Mouse (Mus musculus) heart, embryonic 11.5 days (tissue): ENCODE data around the gene Dcdc2a. TPM values are rescaled to one million over a fixed set of nuclear protein-coding genes. Genes with fewer than 3 reads are reported as not detected.

Experiments
- ATAC-seq: fragments of 200-750 bp; cut with Nextera tagmentation; replicated peaks from 2 replicates; pipeline ENCODE4 v1.8.0; 2017; ENCODE audit warnings: moderate library complexity; ENCODE audit not compliant: insufficient number of reproducible peaks, low FRiP score, low TSS enrichment
- H3K27ac ChIP-seq: fragments of 300-500 bp; sonication (generic); 2 replicates; pipeline ENCODE4 v1.5.1; 2014; ENCODE audit warnings: mild to moderate bottlenecking, low read depth, low read length
- H3K27me3 ChIP-seq: fragments of 300-500 bp; sonication (generic); 2 replicates; pipeline ENCODE4 v1.6.1; 2014; ENCODE audit warnings: mild to moderate bottlenecking, low read length, mixed read lengths; ENCODE audit not compliant: control insufficient read depth, insufficient read depth
- H3K36me3 ChIP-seq: fragments of 300-500 bp; sonication (generic); 2 replicates; pipeline ENCODE4 v1.6.1; 2014; ENCODE audit warnings: mild to moderate bottlenecking, low read length, moderate library complexity, mixed read lengths; ENCODE audit not compliant: control insufficient read depth, insufficient read depth
- H3K4me1 ChIP-seq: fragments of 300-500 bp; sonication (generic); 2 replicates; pipeline ENCODE4 v1.6.1; 2014; ENCODE audit warnings: low read length; ENCODE audit not compliant: control insufficient read depth, insufficient read depth
- H3K4me2 ChIP-seq: fragments of 300-500 bp; sonication (generic); 2 replicates; pipeline ENCODE4 v1.6.1; 2014; ENCODE audit warnings: mild to moderate bottlenecking, moderate library complexity
- H3K4me3 ChIP-seq: fragments of 300-500 bp; sonication (generic); 2 replicates; pipeline ENCODE4 v1.5.1; 2014; ENCODE audit warnings: low read depth, low read length
- H3K9ac ChIP-seq: fragments of 300-500 bp; sonication (generic); 2 replicates; pipeline ENCODE4 v1.6.1; 2014; ENCODE audit warnings: mild to moderate bottlenecking, low read depth, low read length, moderate library complexity
- H3K9me3 ChIP-seq: fragments of 300-500 bp; sonication (generic); replicated peaks from 2 replicates; pipeline ENCODE4 v1.6.1; 2016; ENCODE audit warnings: low read length; ENCODE audit not compliant: control insufficient read depth
- WGBS: fragments of 180-500 bp; shearing (Covaris S2); extraction: QIAGEN DNeasy Blood & Tissue Kit; methylation state at CpG from one replicate; pipeline ENCODE4 v1.1.7; 2014; ENCODE audit not compliant: insufficient replicate concordance; 5-methylcytosine and 5-hydroxymethylcytosine counted together
- polyA plus RNA-seq: library from polyadenylated mRNA; unstranded; fragments of >200 nt; fragmentation: Nextera tagmentation; extraction: Ambion mirVana; gene quantifications from 2 replicates; pipeline ENCODE4 v1.2.1, GENCODE M21; 2014

The Dcdc2a gene
- polyA plus RNA-seq, 1 experiment from 2014 or later, result 0.69 TPM

DNA sequence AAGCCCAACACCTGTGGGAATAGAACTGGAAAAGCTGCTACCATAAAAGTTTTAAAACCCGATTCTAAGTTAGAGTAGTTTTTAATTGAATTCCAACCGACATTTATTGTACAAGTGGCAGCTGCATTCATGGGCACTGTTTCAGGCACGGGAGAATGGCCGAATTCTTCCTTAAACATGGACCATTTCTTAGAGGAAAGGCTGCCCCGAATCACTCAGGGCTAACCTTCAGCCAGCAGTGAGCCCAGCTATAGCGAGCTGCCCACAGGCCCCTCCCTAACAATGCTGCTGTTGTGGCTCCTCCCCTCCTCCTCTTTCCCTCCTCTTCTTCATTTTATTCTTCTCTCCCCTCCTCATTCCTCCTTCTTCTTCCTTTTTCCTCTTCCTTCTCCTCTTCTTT lies 44.8 kb downstream of the Dcdc2a start:
- 74% methylated on average over 6 of the region's 6 CpGs for WGBS
- no peak for ATAC-seq
- no peaks in the 10 kb centered on the region for H3K4me1 ChIP-seq

DNA sequence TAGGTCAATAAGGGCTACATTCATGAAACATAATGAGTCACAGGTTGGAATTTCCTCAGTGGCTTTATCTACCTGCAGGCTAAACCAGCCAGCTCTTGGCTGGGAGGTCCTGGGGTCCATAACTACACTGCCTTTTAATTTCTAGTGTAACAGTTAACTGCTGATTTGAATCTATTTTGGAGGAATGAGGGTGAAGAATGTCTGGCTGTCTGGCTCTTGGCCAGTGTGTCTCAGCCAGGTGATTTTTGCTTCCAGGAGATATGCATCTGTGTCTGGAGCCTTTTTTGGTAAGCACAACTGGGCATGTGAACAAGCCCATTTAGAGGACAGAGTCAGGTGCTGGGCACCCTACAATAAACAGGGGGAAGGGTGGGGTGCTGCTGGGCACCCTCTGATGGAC lies 49.9 kb downstream of the Dcdc2a start:
- no peak for ATAC-seq

More for the DNA sequence above, 44.8 kb downstream of the Dcdc2a start:
- Histone ChIP-seq H3K4me3 (no peak overlapping the region), H3K27me3 (no peaks in the 10 kb centered on the region), H3K36me3 (no peaks in the 10 kb centered on the region), H3K27ac (no peak overlapping the region), H3K9ac (no peak overlapping the region), H3K4me2 (no peak overlapping the region), H3K9me3 (no peaks in the 10 kb centered on the region)

DNA sequence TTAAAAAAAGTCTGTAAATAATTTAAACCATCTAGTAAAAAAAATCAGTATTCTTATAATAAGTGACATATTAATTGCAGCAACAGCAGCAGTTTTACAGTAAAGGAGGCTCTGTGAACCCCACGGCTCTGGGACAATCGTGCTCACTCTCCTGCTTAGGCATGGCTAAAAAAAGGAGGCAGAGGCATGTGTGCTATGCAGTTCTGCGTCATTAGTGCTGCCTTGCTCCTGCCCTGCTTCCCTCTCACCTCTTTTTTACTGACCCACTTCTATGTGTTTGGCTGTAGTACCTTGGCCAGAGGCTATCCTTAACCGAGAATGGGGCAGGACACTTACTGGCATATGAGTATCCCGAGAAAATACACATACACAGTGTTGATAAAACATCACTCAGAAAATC lies 50.9 kb downstream of the Dcdc2a start:
- no peak overlapping the region for H3K4me3 ChIP-seq
- H3K4me2 ChIP-seq, result no peak overlapping the region
- H3K9ac ChIP-seq, result no peak overlapping the region
- H3K27ac ChIP-seq, result no peak overlapping the region
- H3K9me3 ChIP-seq, result no peaks in the 10 kb centered on the region
- no peak for ATAC-seq
- 53% methylated on average over 5 of the region's 5 CpGs for WGBS
- H3K4me1 ChIP-seq, result no peaks in the 10 kb centered on the region
- no peaks in the 10 kb centered on the region for H3K27me3 ChIP-seq
- no peaks in the 10 kb centered on the region for H3K36me3 ChIP-seq

More for the DNA sequence above, 49.9 kb downstream of the Dcdc2a start:
- no peak overlapping the region for H3K4me2 ChIP-seq
- H3K9ac ChIP-seq, result no peak overlapping the region
- no peak overlapping the region for H3K27ac ChIP-seq
- H3K36me3 ChIP-seq, result no peaks in the 10 kb centered on the region
- no peaks in the 10 kb centered on the region for H3K27me3 ChIP-seq
- H3K4me3 ChIP-seq, result no peak overlapping the region
- H3K4me1 ChIP-seq, result no peaks in the 10 kb centered on the region
- no peaks in the 10 kb centered on the region for H3K9me3 ChIP-seq

GRCm38 (mm10) chr13:25108353-25108752 lies 52.5 kb downstream of the Dcdc2a start:
- ATAC-seq, result no peak
- Histone ChIP-seq H3K4me2 (no peak overlapping the region), H3K36me3 (no peaks in the 10 kb centered on the region), H3K9ac (no peak overlapping the region), H3K27ac (no peak overlapping the region), H3K4me3 (no peak overlapping the region), H3K4me1 (no peaks in the 10 kb centered on the region), H3K9me3 (no peaks in the 10 kb centered on the region), H3K27me3 (no peaks in the 10 kb centered on the region)
- 55% methylated on average over 3 of the region's 3 CpGs for WGBS

DNA sequence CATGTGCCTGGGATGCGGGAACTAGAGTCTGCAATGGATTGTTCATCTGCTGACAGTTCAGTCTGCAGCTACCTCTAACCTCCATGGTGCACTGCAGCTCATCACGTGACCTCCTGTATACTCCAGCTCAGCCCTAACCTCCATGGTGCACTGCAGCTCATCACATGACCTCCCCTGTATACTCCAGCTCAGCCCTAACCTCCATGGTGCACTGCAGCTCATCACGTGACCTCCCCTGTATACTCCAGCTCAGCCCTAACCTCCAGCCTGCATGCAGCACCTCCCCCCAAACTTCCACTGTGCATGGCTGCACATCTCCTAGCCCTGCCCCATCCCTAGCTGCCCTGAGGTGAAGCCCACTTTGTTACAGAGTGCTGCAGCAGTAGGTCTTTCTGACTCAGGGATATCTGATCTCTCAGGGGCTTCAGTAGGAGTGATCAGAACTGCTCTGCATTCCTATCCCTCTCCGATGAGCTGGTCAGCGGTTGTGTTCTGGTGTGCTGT lies 54.8 kb downstream of the Dcdc2a start:
- Histone ChIP-seq H3K4me1 (no peaks in the 10 kb centered on the region), H3K9me3 (no peaks in the 10 kb centered on the region), H3K4me2 (no peak overlapping the region), H3K27me3 (no peaks in the 10 kb centered on the region), H3K9ac (no peak overlapping the region), H3K36me3 (no peaks in the 10 kb centered on the region), H3K4me3 (no peak overlapping the region), H3K27ac (no peak overlapping the region)
- ATAC-seq, result no peak
- WGBS, result 50% methylated on average over 5 of the region's 5 CpGs

DNA sequence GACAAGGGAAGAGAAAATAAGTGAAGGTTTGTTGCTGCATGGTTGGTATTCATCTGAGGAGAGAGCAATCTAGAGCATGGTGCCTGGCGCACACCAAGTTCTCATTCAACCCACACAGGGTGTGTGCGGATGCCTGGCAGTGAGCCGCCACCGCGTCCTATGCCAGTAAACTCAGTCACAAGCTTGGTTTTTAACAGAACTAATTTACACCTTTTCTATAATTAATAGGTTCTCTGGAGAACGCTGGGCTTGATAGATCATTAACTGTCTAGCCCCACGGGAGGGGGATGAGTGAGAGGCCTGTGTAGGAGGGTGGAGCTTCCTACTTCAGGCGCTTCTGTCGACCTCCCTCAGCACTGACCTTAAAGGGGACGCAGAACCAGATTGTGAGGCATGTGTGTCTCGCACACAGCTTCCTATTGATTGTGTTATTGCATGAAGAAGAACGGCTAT lies 59.7 kb downstream of the Dcdc2a start:
- ATAC-seq, result no peak; the same call in 1 of the 2 replicates
- Histone ChIP-seq H3K9me3 (no peaks in the 10 kb centered on the region), H3K27ac (no peak overlapping the region), H3K27me3 (no peaks in the 10 kb centered on the region), H3K9ac (peak overlapping the region; percentile 60), H3K4me1 (no peaks in the 10 kb centered on the region), H3K36me3 (no peaks in the 10 kb centered on the region), H3K4me2 (peak overlapping the region; percentile 64), H3K4me3 (peak overlapping the region; percentile 33)
- WGBS, result 34% methylated on average over 12 of the region's 12 CpGs

GRCm38 (mm10) chr13:25115971-25116370 lies 60.2 kb downstream of the Dcdc2a start:
- no peaks in the 10 kb centered on the region for H3K36me3 ChIP-seq
- 6% methylated on average over 11 of the region's 11 CpGs for WGBS
- no peak overlapping the region for H3K27ac ChIP-seq
- no peak for ATAC-seq
- H3K4me1 ChIP-seq, result no peaks in the 10 kb centered on the region
- H3K9ac ChIP-seq, result peak overlapping the region; percentile 60
- H3K4me3 ChIP-seq, result peak overlapping the region; percentile 33
- H3K4me2 ChIP-seq, result peak overlapping the region; percentile 64
- H3K27me3 ChIP-seq, result no peaks in the 10 kb centered on the region
- H3K9me3 ChIP-seq, result no peaks in the 10 kb centered on the region

- no peaks in the 10 kb centered on the region for H3K36me3 ChIP-seq
- no peak overlapping the region for H3K4me3 ChIP-seq
- no peaks in the 10 kb centered on the region for H3K4me1 ChIP-seq
- no peaks in the 10 kb centered on the region for H3K27me3 ChIP-seq
- no peak overlapping the region for H3K9ac ChIP-seq
- H3K4me2 ChIP-seq, result no peak overlapping the region
- H3K9me3 ChIP-seq, result no peaks in the 10 kb centered on the region
- 64% methylated on average over 8 of the region's 8 CpGs for WGBS
- no peak for ATAC-seq
- no peak overlapping the region for H3K27ac ChIP-seq
These were observed 67.0 kb downstream of the Dcdc2a start for GRCm38 (mm10) chr13:25122740-25123335.

DNA sequence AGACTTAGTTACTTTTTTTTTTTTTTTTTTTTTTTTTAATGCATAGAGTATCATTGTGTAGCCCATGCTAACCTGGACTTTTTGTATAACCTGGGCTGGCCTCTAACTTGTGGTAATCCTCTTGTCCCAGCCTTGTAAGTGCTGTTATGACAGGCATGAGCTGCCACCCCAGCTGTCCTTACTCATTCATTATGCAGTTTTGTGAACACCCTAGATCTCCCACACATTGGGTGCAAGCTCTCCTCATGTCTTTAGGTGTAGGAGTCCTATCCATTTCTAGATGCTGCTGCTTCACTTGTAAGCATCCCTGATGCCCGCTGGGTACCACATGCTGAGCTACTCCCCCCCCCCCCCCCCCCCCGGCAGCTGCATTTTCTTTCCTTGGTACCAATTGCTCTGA lies 71.4 kb downstream of the Dcdc2a start:
- Histone ChIP-seq H3K9ac (no peak overlapping the region), H3K9me3 (no peaks in the 10 kb centered on the region), H3K4me3 (no peak overlapping the region), H3K27me3 (no peaks in the 10 kb centered on the region), H3K27ac (no peak overlapping the region), H3K4me2 (no peak overlapping the region), H3K4me1 (no peaks in the 10 kb centered on the region), H3K36me3 (no peaks in the 10 kb centered on the region)
- ATAC-seq, result no peak
- WGBS, result 63% methylated on average over 1 of the region's 2 CpGs
